Mouse (Mus musculus) liver, embryonic 15.5 days (tissue): ENCODE measurements around the gene Pde4d. TPM values are rescaled to one million over a fixed set of nuclear protein-coding genes. Genes with fewer than 3 reads are reported as not detected.

Source experiments
- ATAC-seq: fragments of 200-750 bp; cut with Nextera tagmentation; 2 replicates; pipeline ENCODE4 v1.8.0; 2017; ENCODE audit warnings: moderate number of reproducible peaks, mild to moderate bottlenecking, moderate library complexity; ENCODE audit not compliant: insufficient read depth
- H3K27ac ChIP-seq: fragments of 300-500 bp; sonication (generic); replicated peaks from 2 replicates; pipeline ENCODE4 v1.5.1; 2015; ENCODE audit warnings: mild to moderate bottlenecking, inconsistent platforms
- H3K27me3 ChIP-seq: fragments of 300-500 bp; sonication (generic); 2 replicates; pipeline ENCODE4 v1.6.1; 2015; ENCODE audit warnings: mild to moderate bottlenecking, inconsistent platforms
- H3K36me3 ChIP-seq: fragments of 300-500 bp; sonication (generic); replicated peaks from 2 replicates; pipeline ENCODE4 v1.6.1; 2015; ENCODE audit warnings: moderate library complexity, mild to moderate bottlenecking, inconsistent platforms
- H3K4me1 ChIP-seq: fragments of 300-500 bp; sonication (generic); replicated peaks from 2 replicates; pipeline ENCODE4 v1.6.1; 2015; ENCODE audit warnings: inconsistent platforms
- H3K4me2 ChIP-seq: fragments of 300-500 bp; sonication (generic); 2 replicates; pipeline ENCODE4 v1.6.1; 2015; ENCODE audit warnings: moderate library complexity, mild to moderate bottlenecking, inconsistent platforms
- H3K4me3 ChIP-seq: fragments of 300-500 bp; sonication (generic); replicated peaks from 2 replicates; pipeline ENCODE4 v1.5.1; 2015; ENCODE audit warnings: mild to moderate bottlenecking, inconsistent platforms
- H3K9ac ChIP-seq: fragments of 300-500 bp; sonication (generic); 2 replicates; pipeline ENCODE4 v1.6.1; 2015; ENCODE audit warnings: moderate library complexity, mild to moderate bottlenecking, inconsistent platforms
- H3K9me3 ChIP-seq: fragments of 300-500 bp; sonication (generic); replicated peaks from 2 replicates; pipeline ENCODE4 v1.6.1; 2016; ENCODE audit warnings: inconsistent platforms
- WGBS: fragments of 180-500 bp; shearing (Covaris S2); methylation state at CpG from one replicate; pipeline ENCODE4 v1.1.7; 2015; ENCODE audit warnings: mixed read lengths; ENCODE audit not compliant: insufficient replicate concordance; 5-methylcytosine and 5-hydroxymethylcytosine counted together
- polyA plus RNA-seq: library from polyadenylated mRNA; unstranded; fragments of >200 nt; fragmentation: Nextera tagmentation; extraction: Ambion mirVana; gene quantifications from 2 replicates; pipeline ENCODE4 v1.2.1, GENCODE M21; 2015

The Pde4d gene
- polyA plus RNA-seq, 1 experiment from 2014 or later = 13.2 TPM

DNA sequence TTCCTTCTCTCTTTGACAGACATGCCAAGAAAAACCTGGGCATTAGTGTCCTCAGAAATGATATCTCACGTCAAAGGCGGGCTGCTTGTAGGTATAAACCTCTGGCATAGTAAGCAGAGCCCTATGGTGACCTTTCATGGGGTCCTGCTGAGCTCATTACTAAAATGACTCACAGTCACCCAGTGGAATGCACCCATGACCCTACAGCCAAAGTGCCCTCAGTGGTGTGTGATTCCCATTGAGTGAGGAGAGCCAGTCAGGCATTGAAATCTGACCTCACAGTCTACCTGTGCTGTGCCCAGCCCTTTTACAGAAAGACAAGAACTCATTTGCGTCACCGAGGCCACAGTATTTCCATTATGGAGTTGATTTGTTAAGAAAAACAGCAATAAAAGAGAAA is 1220.2 kb downstream of the Pde4d start:
- H3K27ac ChIP-seq = no peak overlapping the region; the same call in 1 of the 2 replicates
- no peaks in the 10 kb centered on the region for H3K27me3 ChIP-seq
- no peaks in the 10 kb centered on the region for H3K36me3 ChIP-seq
- no peak overlapping the region for H3K9ac ChIP-seq
- H3K4me1 ChIP-seq = peaks cover 61% of the 10 kb centered on the region
- WGBS = 76% methylated on average over 4 of the region's 4 CpGs
- no peak overlapping the region for H3K4me2 ChIP-seq
- no peak for ATAC-seq
- no peak overlapping the region for H3K4me3 ChIP-seq
- no peaks in the 10 kb centered on the region for H3K9me3 ChIP-seq

DNA sequence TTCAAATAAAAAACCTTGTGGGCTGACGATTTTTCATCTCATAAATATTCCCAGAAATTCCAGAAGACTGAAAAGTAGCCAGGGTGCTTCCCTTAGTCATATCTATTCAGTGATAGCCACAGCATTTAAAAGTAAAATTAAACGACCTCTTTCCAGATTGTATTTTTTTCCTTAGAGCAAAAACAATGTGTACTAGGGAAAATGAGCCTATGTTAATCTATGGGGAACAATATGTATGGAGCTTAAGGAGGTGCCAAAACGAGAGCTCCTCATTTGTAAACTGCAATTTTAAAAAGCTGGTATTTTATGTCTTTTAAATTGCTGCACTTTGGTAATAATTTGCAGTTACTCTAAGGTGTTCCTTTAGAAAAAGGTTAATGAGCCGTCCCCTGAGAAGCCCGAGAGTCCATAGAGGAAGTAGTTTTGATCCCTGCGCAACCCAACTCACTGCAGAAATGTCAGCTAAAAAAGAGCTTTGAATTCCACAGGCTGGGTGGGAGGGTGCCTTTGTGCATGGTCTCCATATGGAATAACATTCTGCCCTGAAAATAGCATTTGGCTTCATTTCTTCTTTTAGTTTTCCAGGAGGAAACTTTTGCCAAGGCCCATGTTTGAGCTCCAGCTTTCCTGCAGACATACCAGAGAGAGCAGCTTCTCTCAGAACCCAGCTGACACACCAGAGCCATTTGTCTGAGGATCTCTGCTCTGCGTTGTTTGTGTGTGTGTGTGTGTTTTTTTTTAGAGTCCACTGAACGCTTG is 1222.0 kb downstream of the Pde4d start:
- Histone ChIP-seq H3K4me2 (no peak overlapping the region), H3K36me3 (no peaks in the 10 kb centered on the region), H3K4me3 (no peak overlapping the region), H3K9ac (no peak overlapping the region), H3K27ac (peak overlapping the region; percentile 45; the same call in 1 of the 2 replicates), H3K4me1 (peaks cover 53% of the 10 kb centered on the region), H3K9me3 (no peaks in the 10 kb centered on the region), H3K27me3 (no peaks in the 10 kb centered on the region)
- WGBS = 55% methylated on average over 8 of the region's 8 CpGs
- no peak for ATAC-seq

- Histone ChIP-seq H3K27ac (peak overlapping the region; percentile 39), H3K9me3 (no peaks in the 10 kb centered on the region), H3K4me1 (peaks cover 51% of the 10 kb centered on the region), H3K4me3 (no peak overlapping the region), H3K27me3 (no peaks in the 10 kb centered on the region), H3K9ac (no peak overlapping the region), H3K4me2 (no peak overlapping the region), H3K36me3 (no peaks in the 10 kb centered on the region)
- 30% methylated on average over 4 of the region's 4 CpGs for WGBS
- no peak for ATAC-seq
Observed at GRCm38 (mm10) chr13:109677047-109677446, 1227.3 kb downstream of the Pde4d start.

- WGBS = 40% methylated on average over 3 of the region's 3 CpGs
- Histone ChIP-seq H3K27me3 (no peaks in the 10 kb centered on the region), H3K9me3 (no peaks in the 10 kb centered on the region), H3K36me3 (no peaks in the 10 kb centered on the region), H3K4me2 (no peak overlapping the region), H3K9ac (no peak overlapping the region), H3K27ac (peak overlapping the region; percentile 39), H3K4me1 (peaks cover 57% of the 10 kb centered on the region), H3K4me3 (no peak overlapping the region)
- ATAC-seq = no peak
Observed at GRCm38 (mm10) chr13:109677617-109678016, 1227.9 kb downstream of the Pde4d start.

DNA sequence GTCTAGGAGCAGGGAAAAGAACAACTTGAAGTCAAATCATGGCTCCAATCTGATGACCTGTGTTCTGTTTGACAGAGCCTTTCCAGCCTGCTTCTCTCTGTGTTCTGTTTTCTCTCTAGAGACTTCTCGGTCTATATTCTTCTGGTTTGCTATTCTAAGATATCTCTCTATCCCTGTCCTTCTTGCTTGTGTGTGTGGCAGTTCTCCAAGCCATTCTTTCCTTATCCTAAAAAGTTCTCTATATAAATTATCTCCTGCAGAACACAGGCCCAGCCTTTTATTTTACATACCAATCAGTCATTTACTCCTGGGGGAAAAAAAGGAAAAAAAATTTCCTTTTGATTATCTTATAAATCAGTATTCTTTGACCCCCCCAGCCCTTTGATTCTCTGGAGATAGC is 1229.2 kb downstream of the Pde4d start:
- Histone ChIP-seq H3K4me3 (no peak overlapping the region), H3K4me1 (peaks cover 69% of the 10 kb centered on the region), H3K4me2 (no peak overlapping the region), H3K9me3 (no peaks in the 10 kb centered on the region), H3K9ac (no peak overlapping the region), H3K27me3 (no peaks in the 10 kb centered on the region), H3K27ac (no peak overlapping the region), H3K36me3 (no peaks in the 10 kb centered on the region)
- WGBS = 37% methylated on average over 1 of the region's 1 CpGs
- ATAC-seq = no peak

- ATAC-seq = peak; percentile 60
Observed at GRCm38 (mm10) chr13:109680229-109680628, 1230.5 kb downstream of the Pde4d start.

DNA sequence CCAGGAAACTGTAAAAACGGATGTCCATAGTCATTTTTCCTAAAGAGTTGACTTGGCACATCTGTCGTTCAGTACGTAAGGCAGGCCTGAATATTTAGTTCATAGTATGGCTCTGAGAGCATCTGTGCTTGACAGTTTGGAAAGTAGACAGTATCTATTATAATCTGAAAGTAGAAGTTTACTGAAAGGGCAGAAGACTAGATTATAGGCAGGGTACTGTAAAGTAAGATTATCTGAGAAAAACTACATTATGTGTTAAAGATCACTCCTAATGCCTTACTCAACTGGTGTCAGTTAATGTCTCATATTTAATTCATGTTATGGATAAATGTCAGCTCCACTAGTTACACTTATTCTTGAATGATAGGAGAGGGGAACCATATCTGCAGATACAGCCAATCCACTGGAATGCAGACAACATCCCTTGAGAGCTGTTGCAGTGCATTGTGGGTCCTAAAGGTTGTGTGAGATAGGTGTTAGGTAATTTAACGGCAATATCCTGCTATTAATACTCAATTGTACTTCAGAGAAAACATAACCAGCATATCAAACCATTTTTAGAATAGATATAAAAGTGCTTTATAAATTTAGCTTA is 1232.0 kb downstream of the Pde4d start:
- Histone ChIP-seq H3K27ac (peak overlapping the region; percentile 25), H3K4me1 (peaks cover 69% of the 10 kb centered on the region), H3K9me3 (no peaks in the 10 kb centered on the region), H3K9ac (no peak overlapping the region), H3K4me3 (no peak overlapping the region), H3K36me3 (no peaks in the 10 kb centered on the region), H3K4me2 (no peak overlapping the region), H3K27me3 (no peaks in the 10 kb centered on the region)
- WGBS = 54% methylated on average over 4 of the region's 4 CpGs
- no peak for ATAC-seq

More at GRCm38 (mm10) chr13:109680229-109680628, 1230.5 kb downstream of the Pde4d start:
- Histone ChIP-seq H3K4me3 (no peak overlapping the region), H3K27ac (peak overlapping the region; percentile 25), H3K9ac (no peak overlapping the region), H3K36me3 (no peaks in the 10 kb centered on the region), H3K4me2 (peak overlapping the region; percentile 37), H3K9me3 (no peaks in the 10 kb centered on the region), H3K4me1 (peaks cover 79% of the 10 kb centered on the region), H3K27me3 (no peaks in the 10 kb centered on the region)
- 24% methylated on average over 8 of the region's 8 CpGs for WGBS

DNA sequence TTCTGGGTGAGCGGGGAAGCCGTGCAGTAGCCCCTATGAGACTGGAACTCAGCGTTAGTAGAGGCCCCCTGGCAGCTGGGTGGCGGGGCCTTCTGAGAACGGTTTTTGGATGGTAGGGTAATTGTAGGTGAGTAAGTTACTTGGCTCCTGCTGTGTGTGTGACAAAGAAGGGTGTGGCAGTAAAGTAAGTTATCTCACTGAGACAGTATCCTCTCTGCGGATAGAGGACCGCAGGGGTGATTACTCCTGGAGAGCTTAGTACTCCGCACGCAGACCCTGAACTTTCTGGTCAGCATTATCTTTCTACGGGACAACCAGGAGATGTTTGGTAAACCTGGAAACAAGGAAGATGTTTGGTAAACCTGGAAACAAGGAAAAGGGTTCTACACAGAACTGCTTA is 1233.3 kb downstream of the Pde4d start:
- ATAC-seq = peak; percentile 69
- peak overlapping the region; percentile 80 for H3K27ac ChIP-seq
- H3K4me3 ChIP-seq = peak overlapping the region; percentile 6; the same call in 1 of the 2 replicates
- no peaks in the 10 kb centered on the region for H3K36me3 ChIP-seq
- H3K4me1 ChIP-seq = peaks cover 59% of the 10 kb centered on the region
- no peaks in the 10 kb centered on the region for H3K27me3 ChIP-seq
- WGBS = 22% methylated on average over 10 of the region's 10 CpGs
- no peak overlapping the region for H3K9ac ChIP-seq
- H3K4me2 ChIP-seq = peak overlapping the region; percentile 59
- H3K9me3 ChIP-seq = no peaks in the 10 kb centered on the region

GRCm38 (mm10) chr13:109684985-109685295 is 1235.2 kb downstream of the Pde4d start:
- Histone ChIP-seq H3K9me3 (no peaks in the 10 kb centered on the region), H3K36me3 (no peaks in the 10 kb centered on the region), H3K4me2 (peak overlapping the region; percentile 68), H3K9ac (peak overlapping the region; percentile 80), H3K4me1 (peaks cover 68% of the 10 kb centered on the region), H3K27me3 (no peaks in the 10 kb centered on the region), H3K27ac (peak overlapping the region; percentile 96), H3K4me3 (peak overlapping the region; percentile 68)
- WGBS = 17% methylated on average over 3 of the region's 3 CpGs
- ATAC-seq = no peak

DNA sequence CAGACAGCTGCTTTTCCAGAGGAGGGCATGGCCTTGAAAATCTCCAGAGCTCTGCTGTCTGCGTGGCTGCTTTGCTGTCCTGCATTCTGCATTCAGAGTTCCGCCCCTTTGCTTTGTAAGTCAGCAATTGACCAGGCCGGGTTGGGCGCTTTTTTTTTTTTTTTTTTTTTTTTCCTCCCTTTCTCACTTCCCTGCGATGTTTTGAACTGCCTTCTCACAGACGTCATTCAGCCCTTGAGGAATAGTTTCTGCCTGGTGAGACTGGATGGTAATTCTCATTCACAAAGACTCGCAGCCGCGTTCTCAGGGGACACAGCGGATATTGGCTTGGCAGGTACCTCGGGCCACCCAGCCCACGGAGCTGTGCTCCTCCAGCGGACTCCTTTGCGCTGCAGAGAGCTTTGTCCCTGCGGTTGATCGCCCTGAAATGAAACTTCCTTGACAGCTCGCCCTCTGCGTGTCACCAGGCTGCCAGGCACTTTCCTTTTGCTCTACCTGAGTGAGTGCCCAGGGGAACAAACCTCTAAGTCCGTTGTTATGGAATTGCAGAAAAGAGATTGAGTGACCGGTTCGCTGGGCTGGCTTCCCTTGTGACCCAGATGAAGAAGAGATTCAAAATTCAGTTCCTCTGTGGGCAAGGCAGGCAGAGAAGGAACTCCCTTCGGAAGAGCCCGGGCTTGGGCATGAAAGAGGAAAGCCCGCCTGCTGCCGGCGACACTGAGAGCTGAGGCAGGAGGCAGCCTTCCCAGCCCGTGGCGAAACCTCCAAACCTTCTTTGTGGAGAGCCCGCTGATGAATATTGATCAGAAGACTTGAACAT is 1235.8 kb downstream of the Pde4d start:
- Histone ChIP-seq H3K36me3 (no peaks in the 10 kb centered on the region), H3K4me2 (peak overlapping the region; percentile 68), H3K4me1 (peaks cover 64% of the 10 kb centered on the region), H3K9ac (peak overlapping the region; percentile 80), H3K27me3 (no peaks in the 10 kb centered on the region), H3K4me3 (peak overlapping the region; percentile 68), H3K9me3 (no peaks in the 10 kb centered on the region), H3K27ac (peak overlapping the region; percentile 96)
- ATAC-seq = peak; percentile 76
- under 1% methylated on average over 29 of the region's 29 CpGs for WGBS
